22 mouse cellular contexts compared by ENCODE assay signal in genomic region chr3:69489669-69490068, GRCm38 (mm10).
"Had no signal": no experiment of that assay in that cellular context is flagged by ENCODE, and none has a peak within 500 bp of the region (broad histone marks: within the 10 kb centered on the region; RNA-seq: fewer than 3 reads in every experiment).

No protein-coding gene starts in this region.

- H3K4me1 ChIP-seq: liver, embryonic 12.5 days; liver, embryonic 15.5 days had no signal

- H3K27me3 ChIP-seq: limb, embryonic 13.5 days; liver, embryonic 12.5 days; liver, embryonic 15.5 days; neural tube, embryonic 12.5 days; neural tube, embryonic 15.5 days had no signal

- H3K4me3 ChIP-seq: limb, embryonic 10.5 days; limb, embryonic 13.5 days; liver, embryonic 12.5 days; liver, embryonic 15.5 days; neural tube, embryonic 12.5 days; neural tube, embryonic 15.5 days had no signal

- DNase-seq: kidney, adult 2 months; kidney, postnatal 10 days; kidney, postnatal 36 days; layer of hippocampus, postnatal 36 days; liver; lung, adult 18-20 months; midbrain, embryonic 14.5 days; right cerebral cortex, adult 18-20 months; right cerebral cortex, postnatal 14 days; right cerebral cortex, postnatal 4 days; thymus, adult 2 months; thymus, postnatal 14 days; thymus, postnatal 4 days had no signal

- ATAC-seq: liver, embryonic 12.5 days had no signal

- H3K9ac ChIP-seq: limb, embryonic 13.5 days; liver, embryonic 12.5 days; liver, embryonic 15.5 days; neural tube, embryonic 12.5 days; neural tube, embryonic 15.5 days had no signal

- H3K36me3 ChIP-seq: limb, embryonic 10.5 days; limb, embryonic 13.5 days; liver, embryonic 12.5 days; liver, embryonic 15.5 days; neural tube, embryonic 12.5 days; neural tube, embryonic 15.5 days had no signal

- H3K27ac ChIP-seq: limb, embryonic 10.5 days; limb, embryonic 13.5 days; liver, embryonic 12.5 days; liver, embryonic 15.5 days; macrophage; neural tube, embryonic 12.5 days; neural tube, embryonic 15.5 days; stomach, postnatal 0 days had no signal

- H3K4me2 ChIP-seq: limb, embryonic 13.5 days; liver, embryonic 12.5 days; liver, embryonic 15.5 days; midbrain, embryonic 11.5 days; neural tube, embryonic 12.5 days; neural tube, embryonic 15.5 days had no signal

- H3K9me3 ChIP-seq: limb, embryonic 10.5 days; limb, embryonic 13.5 days; liver, embryonic 12.5 days; liver, embryonic 15.5 days; neural tube, embryonic 12.5 days; neural tube, embryonic 15.5 days had no signal
